Mouse (Mus musculus): ENCODE measurements around the gene Cebpb. TPM values are rescaled to one million over a fixed set of nuclear protein-coding genes. Genes with fewer than 3 reads are reported as not detected.

Gene Cebpb
- polyA plus RNA-seq, 1 experiment from 2014 or later = 0.32 TPM

DNA sequence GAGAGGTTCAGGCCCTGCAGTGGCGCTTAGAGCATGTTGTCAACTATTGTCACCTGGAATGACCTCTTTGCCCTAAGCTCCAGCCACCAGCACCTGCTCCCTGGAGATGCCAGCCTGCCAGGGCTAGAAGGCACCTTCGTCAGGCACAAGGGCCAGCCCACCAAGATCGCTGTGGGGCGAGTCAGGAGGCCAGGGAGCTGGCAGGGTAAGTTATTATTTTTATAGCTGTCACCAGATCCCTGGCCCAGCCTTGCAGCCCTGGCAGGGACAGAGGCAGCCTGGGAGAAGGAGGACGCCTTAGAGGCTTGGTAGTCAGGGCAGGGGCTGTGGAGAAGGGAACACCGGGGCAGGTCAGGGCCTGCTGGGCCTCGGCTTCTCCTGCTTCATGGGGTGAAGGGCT lies 7.4 kb downstream of the Cebpb start:
- 88% methylated on average over 7 of the region's 7 CpGs for WGBS
- H3K4me1 ChIP-seq (replicated peaks; ENCODE audit: control insufficient read depth, insufficient read depth, low read length) = no peaks in the 10 kb centered on the region
- H3K27ac ChIP-seq (ENCODE audit: low read length) = no peak overlapping the region
- peaks cover 2% of the 10 kb centered on the region; the same call in 1 of the 2 replicates for H3K9me3 ChIP-seq (ENCODE audit: control insufficient read depth, low read length)
- H3K9ac ChIP-seq (replicated peaks; ENCODE audit: low read depth, low read length) = no peak overlapping the region
- ATAC-seq = no peak
- no peaks in the 10 kb centered on the region for H3K36me3 ChIP-seq (ENCODE audit: control insufficient read depth, insufficient read depth)
- H3K4me2 ChIP-seq (ENCODE audit: low read length) = no peak overlapping the region
- peaks cover 2% of the 10 kb centered on the region for H3K27me3 ChIP-seq (replicated peaks; ENCODE audit: control insufficient read depth, insufficient read depth, low read length)
- no peak overlapping the region for H3K4me3 ChIP-seq (replicated peaks; ENCODE audit: low read length)

DNA sequence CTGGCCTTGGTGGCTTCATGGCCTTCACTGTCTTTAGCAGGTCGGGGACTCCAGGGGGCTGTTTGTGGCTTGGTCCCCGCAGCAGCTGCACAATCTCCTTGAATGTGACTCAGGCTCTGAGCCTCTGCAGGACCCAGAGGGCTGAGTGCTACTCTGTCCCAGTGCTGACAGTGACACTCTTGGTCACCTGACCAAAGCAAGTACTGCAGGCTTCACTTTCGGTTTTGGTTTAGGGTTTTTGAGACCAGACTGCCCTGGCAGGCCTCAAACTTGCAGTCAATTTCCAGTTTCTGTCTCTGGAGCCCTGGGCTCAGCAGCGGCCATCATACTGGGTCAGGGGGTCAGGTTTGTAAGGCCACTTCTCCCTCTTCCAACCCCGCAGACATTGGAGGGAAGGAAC lies 9.2 kb downstream of the Cebpb start:
- no peak overlapping the region for H3K4me2 ChIP-seq (ENCODE audit: low read length)
- no peak overlapping the region for H3K27ac ChIP-seq (ENCODE audit: low read length)
- peaks cover 2% of the 10 kb centered on the region; the same call in 1 of the 2 replicates for H3K9me3 ChIP-seq (ENCODE audit: control insufficient read depth, low read length)
- 55% methylated on average over 5 of the region's 5 CpGs for WGBS
- H3K27me3 ChIP-seq (replicated peaks; ENCODE audit: control insufficient read depth, insufficient read depth, low read length) = no peaks in the 10 kb centered on the region
- no peaks in the 10 kb centered on the region for H3K36me3 ChIP-seq (ENCODE audit: control insufficient read depth, insufficient read depth)
- ATAC-seq = no peak
- H3K4me3 ChIP-seq (replicated peaks; ENCODE audit: low read length) = no peak overlapping the region
- no peaks in the 10 kb centered on the region for H3K4me1 ChIP-seq (replicated peaks; ENCODE audit: control insufficient read depth, insufficient read depth, low read length)
- no peak overlapping the region for H3K9ac ChIP-seq (replicated peaks; ENCODE audit: low read depth, low read length)

DNA sequence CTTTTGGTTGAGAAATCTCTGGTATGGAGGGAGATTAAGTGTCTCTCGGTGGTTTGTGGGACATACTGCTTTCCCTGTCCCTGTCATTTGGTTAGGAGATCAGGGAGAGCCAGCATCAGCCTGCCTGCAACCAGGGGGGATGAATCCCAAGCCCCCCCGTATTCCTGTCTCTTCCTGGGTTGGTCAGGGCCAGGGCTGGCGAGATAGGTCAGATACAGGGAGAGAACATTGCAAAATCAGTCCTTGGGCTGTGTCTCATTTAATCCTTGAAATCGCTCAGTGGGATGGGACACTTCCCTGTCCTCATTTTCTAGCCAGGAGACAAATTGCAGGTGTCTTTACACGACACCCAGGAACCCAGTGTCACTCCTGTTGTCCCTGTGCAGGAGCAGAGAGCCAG lies 11.3 kb downstream of the Cebpb start:
- WGBS = 77% methylated on average over 5 of the region's 5 CpGs

DNA sequence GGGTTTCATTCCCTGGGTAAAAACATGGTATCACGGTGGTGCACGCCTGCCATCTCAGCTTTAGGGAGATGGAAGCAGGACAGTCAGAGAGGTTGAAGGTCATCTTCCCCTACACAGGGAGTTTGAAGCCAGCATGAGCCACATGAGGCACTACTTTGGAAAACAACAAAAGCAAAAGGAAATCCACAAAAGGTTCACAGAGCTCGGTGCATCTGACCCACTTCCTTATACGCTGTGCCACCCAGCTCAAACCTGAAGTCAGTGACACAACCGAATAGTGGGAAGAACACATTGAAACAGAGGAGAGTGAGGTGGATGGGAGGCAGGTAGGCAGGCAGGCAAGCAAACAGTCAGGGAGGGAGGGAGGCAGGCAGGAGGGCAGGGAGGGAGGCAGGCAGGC lies 12.8 kb downstream of the Cebpb start:
- Histone ChIP-seq H3K4me2 (ENCODE audit: low read length) (no peak overlapping the region), H3K27ac (ENCODE audit: low read length) (no peak overlapping the region), H3K4me3 (replicated peaks; ENCODE audit: low read length) (no peak overlapping the region), H3K36me3 (ENCODE audit: control insufficient read depth, insufficient read depth) (no peaks in the 10 kb centered on the region), H3K27me3 (replicated peaks; ENCODE audit: control insufficient read depth, insufficient read depth, low read length) (no peaks in the 10 kb centered on the region), H3K4me1 (replicated peaks; ENCODE audit: control insufficient read depth, insufficient read depth, low read length) (no peaks in the 10 kb centered on the region), H3K9me3 (ENCODE audit: control insufficient read depth, low read length) (no peaks in the 10 kb centered on the region), H3K9ac (replicated peaks; ENCODE audit: low read depth, low read length) (no peak overlapping the region)
- no peak for ATAC-seq
- 73% methylated on average over 5 of the region's 5 CpGs for WGBS

More for the DNA sequence above, 11.3 kb downstream of the Cebpb start:
- Histone ChIP-seq H3K4me2 (ENCODE audit: low read length) (no peak overlapping the region), H3K9ac (replicated peaks; ENCODE audit: low read depth, low read length) (no peak overlapping the region), H3K36me3 (ENCODE audit: control insufficient read depth, insufficient read depth) (no peaks in the 10 kb centered on the region), H3K4me3 (replicated peaks; ENCODE audit: low read length) (no peak overlapping the region), H3K9me3 (ENCODE audit: control insufficient read depth, low read length) (peaks cover 2% of the 10 kb centered on the region; the same call in 1 of the 2 replicates), H3K27me3 (replicated peaks; ENCODE audit: control insufficient read depth, insufficient read depth, low read length) (no peaks in the 10 kb centered on the region), H3K27ac (ENCODE audit: low read length) (no peak overlapping the region), H3K4me1 (replicated peaks; ENCODE audit: control insufficient read depth, insufficient read depth, low read length) (no peaks in the 10 kb centered on the region)
- ATAC-seq = no peak

DNA sequence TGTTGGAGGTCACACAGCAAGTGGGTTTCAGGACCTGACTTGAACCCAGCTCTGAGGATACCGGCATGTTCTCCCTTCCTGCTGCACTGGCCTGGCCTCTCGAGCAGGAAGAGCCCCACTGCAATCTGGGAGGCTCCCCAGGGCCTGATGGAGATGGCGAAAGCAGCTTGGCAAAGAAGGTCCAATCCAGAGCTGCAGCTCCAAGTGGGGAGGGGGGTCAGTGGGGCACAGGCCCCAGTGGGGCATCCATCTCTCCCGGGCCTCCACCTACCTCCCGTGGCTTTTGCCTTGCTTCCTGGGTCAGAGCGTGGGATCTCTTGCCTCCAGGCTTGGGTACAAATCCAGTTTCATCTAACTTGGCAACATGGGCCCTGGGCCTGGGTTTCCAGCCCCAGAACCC lies 13.4 kb downstream of the Cebpb start:
- WGBS = 78% methylated on average over 6 of the region's 6 CpGs
- Histone ChIP-seq H3K9ac (replicated peaks; ENCODE audit: low read depth, low read length) (no peak overlapping the region), H3K4me1 (replicated peaks; ENCODE audit: control insufficient read depth, insufficient read depth, low read length) (no peaks in the 10 kb centered on the region), H3K9me3 (ENCODE audit: control insufficient read depth, low read length) (no peaks in the 10 kb centered on the region), H3K4me3 (replicated peaks; ENCODE audit: low read length) (no peak overlapping the region), H3K27ac (ENCODE audit: low read length) (no peak overlapping the region), H3K4me2 (ENCODE audit: low read length) (no peak overlapping the region), H3K27me3 (replicated peaks; ENCODE audit: control insufficient read depth, insufficient read depth, low read length) (no peaks in the 10 kb centered on the region), H3K36me3 (ENCODE audit: control insufficient read depth, insufficient read depth) (no peaks in the 10 kb centered on the region)
- ATAC-seq = no peak

DNA sequence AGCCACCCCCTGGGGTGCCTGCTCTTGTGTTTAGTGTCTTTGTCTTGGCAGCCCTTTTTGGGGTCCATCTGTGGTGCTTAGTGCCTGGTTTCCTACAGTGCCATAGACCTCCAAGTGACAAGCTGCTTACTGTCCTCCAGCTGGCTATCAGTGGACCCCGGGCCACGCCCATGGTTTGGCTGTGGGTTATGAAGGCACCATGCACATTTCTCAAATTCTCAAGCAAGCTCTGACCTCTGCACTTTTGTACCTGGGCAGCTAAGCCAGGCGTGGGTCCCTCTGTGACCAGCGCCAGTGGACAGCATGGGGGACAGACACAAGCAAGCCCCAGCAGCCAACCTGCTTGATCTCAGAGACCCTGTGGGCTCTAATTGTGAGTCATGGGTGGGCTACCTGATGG lies 15.7 kb downstream of the Cebpb start:
- no peak overlapping the region for H3K27ac ChIP-seq (ENCODE audit: low read length)
- no peak overlapping the region for H3K9ac ChIP-seq (replicated peaks; ENCODE audit: low read depth, low read length)
- no peaks in the 10 kb centered on the region for H3K4me1 ChIP-seq (replicated peaks; ENCODE audit: control insufficient read depth, insufficient read depth, low read length)
- ATAC-seq = no peak
- no peaks in the 10 kb centered on the region for H3K9me3 ChIP-seq (ENCODE audit: control insufficient read depth, low read length)
- H3K4me3 ChIP-seq (replicated peaks; ENCODE audit: low read length) = no peak overlapping the region
- H3K36me3 ChIP-seq (ENCODE audit: control insufficient read depth, insufficient read depth) = no peaks in the 10 kb centered on the region
- WGBS = 91% methylated on average over 4 of the region's 4 CpGs
- H3K4me2 ChIP-seq (ENCODE audit: low read length) = no peak overlapping the region
- H3K27me3 ChIP-seq (replicated peaks; ENCODE audit: control insufficient read depth, insufficient read depth, low read length) = no peaks in the 10 kb centered on the region

DNA sequence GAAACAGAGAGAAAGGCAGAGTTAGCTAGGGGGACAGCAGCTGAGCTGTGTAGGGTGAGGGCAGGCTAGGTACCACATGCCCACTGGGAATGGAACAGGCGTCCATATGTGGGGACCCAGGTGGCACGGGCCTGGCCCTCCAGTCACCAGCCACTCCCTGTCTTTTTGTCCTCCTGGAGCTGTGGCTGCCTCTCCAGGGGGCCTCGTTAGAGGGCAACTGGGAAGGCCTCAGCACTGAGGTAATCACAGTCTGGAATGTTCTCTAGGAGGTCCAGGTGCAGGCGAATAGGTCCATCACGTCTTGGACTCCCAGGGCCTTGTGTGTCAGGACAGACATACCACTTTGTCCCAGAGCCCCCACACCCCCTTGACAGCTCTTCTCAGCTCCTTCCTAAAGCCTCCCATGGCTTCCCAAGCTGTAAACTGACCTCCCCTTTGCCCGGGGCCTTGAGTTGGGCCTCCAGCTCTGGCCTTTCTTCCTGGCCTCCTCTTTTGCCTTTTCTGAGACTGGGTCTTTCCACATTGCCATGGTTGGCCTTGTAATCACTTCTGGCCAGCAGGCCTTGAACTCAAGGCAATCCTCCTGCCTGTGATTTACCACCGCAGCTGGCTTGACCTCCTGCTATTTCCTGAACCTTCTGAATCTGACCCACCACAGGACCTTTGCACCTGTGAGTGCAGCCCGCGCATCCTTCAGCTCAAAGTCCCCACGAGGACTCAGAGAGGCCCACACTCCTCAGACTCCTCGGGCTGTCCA lies 17.6 kb downstream of the Cebpb start:
- H3K4me3 ChIP-seq (replicated peaks; ENCODE audit: low read length) = no peak overlapping the region
- H3K27me3 ChIP-seq (replicated peaks; ENCODE audit: control insufficient read depth, insufficient read depth, low read length) = no peaks in the 10 kb centered on the region
- no peaks in the 10 kb centered on the region for H3K9me3 ChIP-seq (ENCODE audit: control insufficient read depth, low read length)
- WGBS = 71% methylated on average over 11 of the region's 11 CpGs
- H3K9ac ChIP-seq (replicated peaks; ENCODE audit: low read depth, low read length) = no peak overlapping the region
- ATAC-seq = no peak
- no peaks in the 10 kb centered on the region for H3K4me1 ChIP-seq (replicated peaks; ENCODE audit: control insufficient read depth, insufficient read depth, low read length)
- no peaks in the 10 kb centered on the region for H3K36me3 ChIP-seq (ENCODE audit: control insufficient read depth, insufficient read depth)
- no peak overlapping the region for H3K27ac ChIP-seq (ENCODE audit: low read length)
- no peak overlapping the region for H3K4me2 ChIP-seq (ENCODE audit: low read length)

DNA sequence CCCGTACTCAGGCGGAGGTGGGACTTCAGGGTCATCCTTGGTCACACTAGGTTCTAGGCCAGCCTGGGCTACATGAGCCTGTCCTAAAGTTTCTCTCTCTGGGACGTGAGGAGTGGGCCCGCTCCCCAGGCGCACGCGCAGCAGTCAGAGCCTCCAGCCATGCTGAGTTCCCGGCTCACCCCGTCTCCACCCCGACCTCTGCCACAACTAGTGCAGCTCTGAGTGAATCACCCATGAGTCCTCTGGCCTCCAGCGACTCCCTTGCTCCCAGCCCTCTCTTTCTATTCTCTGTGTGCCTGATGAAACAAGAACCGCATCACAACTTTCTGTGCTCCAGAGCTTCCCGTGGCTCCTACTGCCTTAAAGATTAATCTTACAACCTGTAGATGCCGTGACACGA lies 19.7 kb downstream of the Cebpb start:
- no peak overlapping the region for H3K9ac ChIP-seq (replicated peaks; ENCODE audit: low read depth, low read length)
- H3K4me3 ChIP-seq (replicated peaks; ENCODE audit: low read length) = no peak overlapping the region
- no peaks in the 10 kb centered on the region for H3K36me3 ChIP-seq (ENCODE audit: control insufficient read depth, insufficient read depth)
- WGBS = 69% methylated on average over 15 of the region's 15 CpGs
- no peaks in the 10 kb centered on the region for H3K9me3 ChIP-seq (ENCODE audit: control insufficient read depth, low read length)
- H3K27ac ChIP-seq (ENCODE audit: low read length) = no peak overlapping the region
- H3K27me3 ChIP-seq (replicated peaks; ENCODE audit: control insufficient read depth, insufficient read depth, low read length) = no peaks in the 10 kb centered on the region
- no peak for ATAC-seq
- no peak overlapping the region for H3K4me2 ChIP-seq (ENCODE audit: low read length)
- H3K4me1 ChIP-seq (replicated peaks; ENCODE audit: control insufficient read depth, insufficient read depth, low read length) = no peaks in the 10 kb centered on the region

DNA sequence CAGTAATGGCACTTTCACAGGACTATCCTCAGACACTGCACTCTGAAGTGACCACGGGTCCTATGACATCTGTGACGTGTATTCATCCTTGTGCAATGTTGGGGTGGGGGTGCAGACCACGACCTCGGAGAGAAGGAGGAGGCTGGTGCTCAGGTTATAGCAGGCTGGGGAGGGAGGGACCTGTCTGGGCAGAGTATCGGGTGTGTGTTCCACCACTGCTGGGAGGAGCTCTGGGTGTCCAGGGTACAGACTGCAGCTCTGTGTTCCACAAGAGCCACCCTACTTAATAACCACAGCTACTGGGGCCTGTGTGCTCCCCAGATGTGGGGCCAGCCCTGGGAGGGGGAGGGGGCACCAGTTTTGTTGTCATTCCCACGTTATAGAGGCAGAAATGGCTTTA lies 21.3 kb downstream of the Cebpb start:
- Histone ChIP-seq H3K36me3 (ENCODE audit: control insufficient read depth, insufficient read depth) (no peaks in the 10 kb centered on the region), H3K9ac (replicated peaks; ENCODE audit: low read depth, low read length) (no peak overlapping the region), H3K4me2 (ENCODE audit: low read length) (no peak overlapping the region), H3K27me3 (replicated peaks; ENCODE audit: control insufficient read depth, insufficient read depth, low read length) (no peaks in the 10 kb centered on the region), H3K27ac (ENCODE audit: low read length) (no peak overlapping the region), H3K4me1 (replicated peaks; ENCODE audit: control insufficient read depth, insufficient read depth, low read length) (no peaks in the 10 kb centered on the region), H3K4me3 (replicated peaks; ENCODE audit: low read length) (no peak overlapping the region), H3K9me3 (ENCODE audit: control insufficient read depth, low read length) (no peaks in the 10 kb centered on the region)
- ATAC-seq = no peak
- 66% methylated on average over 6 of the region's 6 CpGs for WGBS

DNA sequence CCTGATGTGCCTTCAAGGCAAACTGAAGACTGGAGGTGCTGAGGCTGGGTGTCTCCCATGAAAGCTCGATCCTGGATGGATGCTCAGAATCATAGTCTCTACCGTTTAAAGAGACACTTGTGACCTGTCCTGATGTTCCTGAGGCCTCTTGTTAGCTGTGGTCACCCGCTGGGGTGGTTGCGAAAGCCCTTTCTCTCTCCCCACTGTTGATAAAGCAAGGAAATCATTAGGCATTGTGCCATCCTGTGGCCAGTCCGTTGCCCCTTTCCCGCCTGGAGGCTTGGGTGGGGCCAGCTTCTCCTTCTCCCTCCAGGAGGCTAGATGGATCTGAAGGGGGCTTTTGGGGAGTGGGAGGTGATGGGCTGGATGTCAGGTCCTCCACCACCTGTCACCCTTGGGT lies 21.9 kb downstream of the Cebpb start:
- WGBS = 53% methylated on average over 6 of the region's 6 CpGs
- H3K9me3 ChIP-seq (ENCODE audit: control insufficient read depth, low read length) = no peaks in the 10 kb centered on the region
- H3K4me3 ChIP-seq (replicated peaks; ENCODE audit: low read length) = no peak overlapping the region
- H3K9ac ChIP-seq (replicated peaks; ENCODE audit: low read depth, low read length) = no peak overlapping the region
- H3K27me3 ChIP-seq (replicated peaks; ENCODE audit: control insufficient read depth, insufficient read depth, low read length) = no peaks in the 10 kb centered on the region
- H3K27ac ChIP-seq (ENCODE audit: low read length) = no peak overlapping the region
- no peak for ATAC-seq
- H3K36me3 ChIP-seq (ENCODE audit: control insufficient read depth, insufficient read depth) = no peaks in the 10 kb centered on the region
- H3K4me2 ChIP-seq (ENCODE audit: low read length) = no peak overlapping the region
- no peaks in the 10 kb centered on the region for H3K4me1 ChIP-seq (replicated peaks; ENCODE audit: control insufficient read depth, insufficient read depth, low read length)
